13 mouse cellular contexts compared by ENCODE assay signal in the genomic region with DNA sequence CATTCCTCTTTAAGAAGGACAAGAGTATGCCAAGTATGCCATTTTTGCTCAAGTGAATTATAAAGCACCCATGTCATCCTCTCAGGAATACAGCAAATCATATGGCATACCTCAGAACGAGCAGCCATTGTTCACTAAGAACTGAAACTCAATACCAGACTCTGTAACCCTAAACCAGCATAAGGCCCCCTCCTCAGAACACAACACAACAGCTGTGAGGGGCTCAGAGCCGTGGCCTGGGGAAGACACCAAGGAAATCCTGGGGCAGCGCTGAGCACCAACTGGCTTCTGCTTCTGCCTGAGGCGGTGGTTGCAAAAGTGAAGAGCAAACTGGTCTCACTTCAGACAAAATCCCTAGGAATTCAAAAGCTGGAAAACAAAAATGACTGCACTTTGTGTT.
A peak's percentile ranks its signal among the peaks of the same experiment; 100 is the strongest.
DNase-seq lines count a peak whose midpoint lies in the region; ATAC-seq and TF ChIP-seq lines count a peak whose summit lies in the region.
"Had no signal": no experiment of that assay in that cellular context is flagged by ENCODE, and none has a peak within 500 bp of the region (broad histone marks: within the 10 kb centered on the region; RNA-seq: fewer than 3 reads in every experiment).

No protein-coding gene starts in this region.

- TF ChIP-seq CTCF in lung, postnatal 0 days (IDR thresholded peaks at IDR 0.05) = no peak

- no peak overlapping the region; the same call in 1 of the 2 replicates for H3K4me2 ChIP-seq in lung, postnatal 0 days (replicated peaks; ENCODE audit: low read depth, low read length)
- H3K4me2 ChIP-seq in limb, embryonic 12.5 days = no peak overlapping the region

- no peak for TF ChIP-seq EP300 in lung, postnatal 0 days (IDR thresholded peaks at IDR 0.05)

- WGBS in lung, postnatal 0 days = 45% methylated on average over 4 of the region's 4 CpGs
- 12% methylated on average over 4 of the region's 4 CpGs for WGBS in limb, embryonic 12.5 days

- no peaks in the 10 kb centered on the region for H3K27me3 ChIP-seq in lung, postnatal 0 days (replicated peaks; ENCODE audit: insufficient read depth, low read length)
- H3K27me3 ChIP-seq in limb, embryonic 12.5 days = no peaks in the 10 kb centered on the region

- no peaks in the 10 kb centered on the region for H3K9me3 ChIP-seq in lung, postnatal 0 days (ENCODE audit: low read length)
- no peaks in the 10 kb centered on the region for H3K9me3 ChIP-seq in limb, embryonic 12.5 days

- DNase-seq in lung, postnatal 0 days (ENCODE audit: low spot score) = no peak
- DNase-seq in lung, postnatal 14 days = no peak
- DNase-seq in embryo, embryonic 9.5 days (ENCODE audit: extremely low spot score) = peak; percentile 46
- peak; percentile 76 for DNase-seq in mesoderm, embryonic 11.5 days (ENCODE audit: low read depth, low spot score)
- no peak for DNase-seq in right cerebral cortex, postnatal 10 days (ENCODE audit: low spot score in 2 of 2)
- DNase-seq: adrenal gland, postnatal 36 days; left cerebral cortex, postnatal 4 days; lung, postnatal 4 days; right cerebral cortex, postnatal 14 days; thymus, adult 18-20 months had no signal

- H3K4me1 ChIP-seq in lung, postnatal 0 days (ENCODE audit: insufficient read depth, low read depth, low read length) = peaks cover 8% of the 10 kb centered on the region; the same call in 1 of the 2 replicates
- peaks cover 67% of the 10 kb centered on the region for H3K4me1 ChIP-seq in limb, embryonic 12.5 days (replicated peaks)

- no peak overlapping the region for H3K27ac ChIP-seq in lung, postnatal 0 days (ENCODE audit: low read length)
- peak overlapping the region; percentile 62; the same call in 1 of the 2 replicates for H3K27ac ChIP-seq in limb, embryonic 12.5 days
- H3K27ac ChIP-seq: kidney, postnatal 0 days had no signal

- no peaks in the 10 kb centered on the region for H3K36me3 ChIP-seq in lung, postnatal 0 days (ENCODE audit: insufficient read depth, low read length)
- no peaks in the 10 kb centered on the region for H3K36me3 ChIP-seq in limb, embryonic 12.5 days

- no peak overlapping the region for H3K4me3 ChIP-seq in lung, postnatal 0 days (ENCODE audit: low read depth, low read length)
- no peak overlapping the region for H3K4me3 ChIP-seq in limb, embryonic 12.5 days (replicated peaks)

- 0 out of 2 replicates have a peak, but pooled peaks have one; percentile 30 for ATAC-seq in lung, postnatal 0 days
- ATAC-seq in limb, embryonic 12.5 days (ENCODE audit: insufficient number of reproducible peaks, insufficient read depth, low FRiP score, low TSS enrichment, low read depth) = no peak
- no peak for ATAC-seq in megakaryocyte-erythroid progenitor cell, adult 5-6 weeks (replicated peaks; ENCODE audit: low FRiP score, low TSS enrichment, poor library complexity, severe bottlenecking)

- H3K9ac ChIP-seq in lung, postnatal 0 days (replicated peaks; ENCODE audit: low read depth) = no peak overlapping the region
- no peak overlapping the region for H3K9ac ChIP-seq in limb, embryonic 12.5 days (replicated peaks)

Comparison
In these comparisons a context has a peak if more than half of its experiments do, and no peak if none do; other contexts are left out.
1. DNase-seq: peak in embryo, embryonic 9.5 days (single experiment) and mesoderm, embryonic 11.5 days (single experiment); none in lung, postnatal 0 days (single experiment), lung, postnatal 14 days (single experiment) and right cerebral cortex, postnatal 10 days (0 of 2).